Mouse (Mus musculus) T-cell, adult 66 days (primary cell): Measurements from ENCODE around the gene Lyz1. TPM values are rescaled to one million over a fixed set of nuclear protein-coding genes. Genes with fewer than 3 reads are reported as not detected.

ENCODE experiments used
- total RNA-seq, 2 experiments: library from RNA; stranded (reverse); gene quantifications; 3 replicates in 1 of 2; 4 replicates in 1 of 2; pipeline ENCODE4 v1.2.4; 2023

Gene Lyz1
- total RNA-seq, result 1 to 10 TPM; 5.6 to 6.4 TPM

DNA sequence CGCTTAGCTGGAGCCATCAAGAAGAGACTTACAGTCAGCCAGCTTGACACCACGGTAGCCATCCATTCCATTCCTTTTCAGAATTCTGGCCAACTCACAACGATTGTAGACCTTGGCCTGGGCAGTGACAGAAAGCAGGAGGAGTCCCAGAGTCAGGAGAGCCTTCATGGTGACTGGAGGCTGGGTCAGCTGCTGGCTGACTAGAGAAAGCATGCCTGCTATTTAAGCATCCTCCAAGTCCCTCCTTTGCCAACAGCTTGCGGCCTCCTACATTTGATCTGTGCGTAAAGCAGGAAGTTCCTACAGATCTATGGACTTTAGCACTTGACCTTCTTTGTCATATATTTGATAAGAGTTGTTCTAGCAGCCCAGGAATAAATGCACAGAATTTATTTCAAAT, at the start of gene Lyz1:
TSS of gene Lyz1 (minus strand) at position 198 of the 400 bp plus-strand sequence.

DNA sequence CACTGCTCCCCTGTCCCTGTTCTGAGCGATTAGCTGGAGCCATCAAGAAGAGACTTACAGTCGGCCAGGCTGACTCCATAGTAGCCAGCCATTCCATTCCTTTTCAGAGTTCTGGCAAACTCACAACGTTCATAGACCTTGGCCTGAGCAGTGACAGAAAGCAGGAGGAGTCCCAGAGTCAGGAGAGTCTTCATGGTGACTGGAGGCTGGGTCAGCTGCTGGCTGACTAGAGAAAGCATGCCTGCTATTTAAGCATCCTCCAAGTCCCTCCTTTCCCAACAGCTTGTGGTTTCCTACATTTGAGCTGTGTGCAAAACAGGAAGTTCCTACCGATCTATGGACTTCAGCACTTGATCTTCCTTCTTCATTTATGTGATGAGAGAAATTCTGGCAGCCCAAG, 10.6 kb downstream of the Lyz1 start, which contains the start of gene Lyz2:
TSS of gene Lyz2 (minus strand) at position 273 of the 400 bp plus-strand sequence.

DNA sequence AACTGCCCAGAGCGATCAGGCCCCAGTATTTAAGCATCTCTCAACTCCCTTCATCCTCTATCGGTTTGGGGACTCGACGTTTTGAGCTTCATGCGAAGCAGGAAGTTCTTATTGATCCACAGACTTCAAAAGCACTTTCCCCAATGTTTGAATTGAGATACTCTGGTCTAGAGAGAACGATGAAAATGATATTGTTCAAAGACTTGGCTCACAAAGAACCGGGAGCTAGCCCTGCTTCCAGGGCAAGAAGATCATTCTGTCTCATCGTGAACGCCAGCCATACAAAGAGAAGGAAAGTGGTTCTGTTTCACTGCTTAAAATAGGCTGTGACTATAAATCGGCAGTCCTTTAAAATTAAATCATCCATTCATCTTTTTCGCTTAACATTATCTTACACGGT, 54.1 kb downstream of the Lyz1 start, which contains the start of gene 9530003J23Rik:
TSS of gene 9530003J23Rik (minus strand) at position 101 of the 400 bp plus-strand sequence.

Other genes with a start within 250 kb of the Lyz1 start
- gene Lrrc10, start 247.5 kb downstream of the Lyz1 start, total RNA-seq, result not detected
- 100 to 1,000 TPM; 249 to 256 TPM for gene Cct2, start 229.1 kb downstream of the Lyz1 start, total RNA-seq
- gene Frs2, start 144.3 kb downstream of the Lyz1 start, total RNA-seq, result 10 to 100 TPM; 30.7 to 32.1 TPM
- gene Yeats4, start 68.4 kb downstream of the Lyz1 start, total RNA-seq, result 10 to 100 TPM; 73.9 to 79.6 TPM
- not detected for gene 9530003J23Rik, start 54.2 kb downstream of the Lyz1 start, total RNA-seq
- gene Lyz2, start 10.5 kb downstream of the Lyz1 start, total RNA-seq, result 10 to 100 TPM; 43.5 to 51.4 TPM
- gene Cpsf6, start 87.1 kb upstream of the Lyz1 start, total RNA-seq, result 10 to 100 TPM; 96.8 to 99.9 TPM